Mouse (Mus musculus) heart, adult 2 months (tissue): ENCODE measurements around the gene Nup98.

Experiments
- CTCF ChIP-seq: fragments of 200-600 bp; IDR thresholded peaks from 2 replicates; pipeline ENCODE4 v1.8.1; 2022; ENCODE audit warnings: antibody characterized with exemption, mild to moderate bottlenecking, moderate library complexity
- EP300 ChIP-seq: fragments of 200-500 bp; IDR thresholded peaks from 2 replicates; pipeline ENCODE4 v1.6.1; 2011; ENCODE audit warnings: low read depth, low read length, control low read depth; ENCODE audit not compliant: insufficient read depth
- POLR2A ChIP-seq: fragments of 200-500 bp; IDR thresholded peaks from 2 replicates; pipeline ENCODE4 v1.6.1; 2011; ENCODE audit warnings: mild to moderate bottlenecking, low read depth, low read length, control low read depth; ENCODE audit not compliant: insufficient read depth

GRCm38 (mm10) chr7:102087336-102087735 is 122.6 kb downstream of the Nup98 start:
- no peak for TF ChIP-seq CTCF
- no peak for TF ChIP-seq POLR2A
- no peak for TF ChIP-seq EP300
